Mouse (Mus musculus): ENCODE measurements around the gene Gngt2. TPM values are rescaled to one million over a fixed set of nuclear protein-coding genes. Genes with fewer than 3 reads are reported as not detected.

Gngt2 gene
- total and polyA plus RNA-seq, 2 experiments from 2014 or later = 26.8 to 38.7 TPM

GRCm38 (mm10) chr11:95810828-95811227 is 26.2 kb upstream of the Gngt2 start:
- Histone ChIP-seq H3K4me3 (ENCODE audit: low read depth, low read length) (no peak overlapping the region), H3K4me1 (ENCODE audit: control insufficient read depth, insufficient read depth) (peaks cover 3% of the 10 kb centered on the region; the same call in 1 of the 2 replicates), H3K27ac (ENCODE audit: low read depth) (no peak overlapping the region), H3K9me3 (replicated peaks; ENCODE audit: control insufficient read depth, low read length) (no peaks in the 10 kb centered on the region), H3K9ac (replicated peaks; ENCODE audit: low read depth, low read length) (no peak overlapping the region), H3K4me2 (ENCODE audit: low read depth, low read length) (no peak overlapping the region), H3K27me3 (ENCODE audit: control insufficient read depth, insufficient read depth, low read length) (no peaks in the 10 kb centered on the region), H3K36me3 (replicated peaks; ENCODE audit: control insufficient read depth, insufficient read depth, low read length) (no peaks in the 10 kb centered on the region)
- TF ChIP-seq EP300 (IDR thresholded peaks at IDR 0.05; ENCODE audit: low read depth) (no peak), CTCF (IDR thresholded peaks at IDR 0.05; ENCODE audit: low read depth) (no peak)
- DNase-seq (ENCODE audit: low spot score) = no peak
- no peak for ATAC-seq (ENCODE audit: insufficient read depth, low read depth)
- 64% methylated on average over 7 of the region's 7 CpGs for WGBS

DNA sequence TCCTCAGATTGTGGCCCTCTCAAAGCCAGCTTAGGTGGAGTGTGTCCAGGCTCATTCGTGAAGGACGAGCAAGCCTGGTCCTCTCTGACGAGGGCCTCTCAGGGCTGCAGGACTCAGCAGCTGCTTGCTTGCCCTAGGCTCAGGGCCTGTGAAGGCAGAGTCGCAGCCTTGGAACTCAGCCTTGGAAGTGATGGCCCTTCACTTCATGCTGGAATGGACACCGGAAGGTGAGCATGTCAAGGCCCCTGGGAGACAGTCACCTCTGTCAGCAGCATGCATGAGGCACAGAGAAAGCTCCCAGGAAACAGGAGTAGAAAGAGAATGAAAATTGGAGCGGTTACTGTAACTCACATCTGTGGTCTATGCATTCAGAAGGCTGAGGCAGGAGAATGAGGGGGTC is 25.3 kb upstream of the Gngt2 start:
- Histone ChIP-seq H3K9ac (replicated peaks; ENCODE audit: low read depth, low read length) (no peak overlapping the region), H3K4me3 (ENCODE audit: low read depth, low read length) (no peak overlapping the region), H3K27ac (ENCODE audit: low read depth) (no peak overlapping the region), H3K9me3 (replicated peaks; ENCODE audit: control insufficient read depth, low read length) (no peaks in the 10 kb centered on the region), H3K27me3 (ENCODE audit: control insufficient read depth, insufficient read depth, low read length) (no peaks in the 10 kb centered on the region), H3K4me1 (ENCODE audit: control insufficient read depth, insufficient read depth) (no peaks in the 10 kb centered on the region), H3K4me2 (ENCODE audit: low read depth, low read length) (no peak overlapping the region), H3K36me3 (replicated peaks; ENCODE audit: control insufficient read depth, insufficient read depth, low read length) (no peaks in the 10 kb centered on the region)
- ATAC-seq (ENCODE audit: insufficient read depth, low read depth) (no peak), DNase-seq (ENCODE audit: low spot score) (no peak)
- TF ChIP-seq CTCF (IDR thresholded peaks at IDR 0.05; ENCODE audit: low read depth) = no peak
- no peak for TF ChIP-seq EP300 (IDR thresholded peaks at IDR 0.05; ENCODE audit: low read depth)
- 75% methylated on average over 6 of the region's 6 CpGs for WGBS

DNA sequence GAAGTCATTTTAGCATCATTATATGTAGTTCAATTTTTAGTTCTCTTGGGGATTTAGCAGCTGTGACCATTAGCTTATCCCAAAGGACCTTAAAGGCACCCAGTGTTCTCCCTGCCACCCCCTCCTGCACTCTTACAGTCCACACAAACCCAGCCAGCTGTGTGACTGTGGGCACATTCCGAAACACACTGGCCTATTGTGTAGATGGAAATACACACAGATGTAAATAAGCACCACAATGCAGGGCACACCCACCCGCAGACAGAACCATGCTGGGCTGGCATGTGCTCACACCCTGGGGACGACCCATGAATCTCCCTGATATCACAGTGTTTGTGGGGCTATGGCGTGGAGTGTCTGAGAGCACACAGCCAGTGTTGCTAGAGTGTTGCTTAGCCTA is 24.8 kb upstream of the Gngt2 start:
- WGBS = 69% methylated on average over 4 of the region's 4 CpGs
- ATAC-seq (ENCODE audit: insufficient read depth, low read depth) (no peak), DNase-seq (ENCODE audit: low spot score) (no peak)
- Histone ChIP-seq H3K36me3 (replicated peaks; ENCODE audit: control insufficient read depth, insufficient read depth, low read length) (no peaks in the 10 kb centered on the region), H3K9me3 (replicated peaks; ENCODE audit: control insufficient read depth, low read length) (no peaks in the 10 kb centered on the region), H3K27me3 (ENCODE audit: control insufficient read depth, insufficient read depth, low read length) (no peaks in the 10 kb centered on the region), H3K4me3 (ENCODE audit: low read depth, low read length) (no peak overlapping the region), H3K27ac (ENCODE audit: low read depth) (no peak overlapping the region), H3K9ac (replicated peaks; ENCODE audit: low read depth, low read length) (no peak overlapping the region), H3K4me1 (ENCODE audit: control insufficient read depth, insufficient read depth) (no peaks in the 10 kb centered on the region), H3K4me2 (ENCODE audit: low read depth, low read length) (no peak overlapping the region)
- no peak for TF ChIP-seq EP300 (IDR thresholded peaks at IDR 0.05; ENCODE audit: low read depth)
- no peak for TF ChIP-seq CTCF (IDR thresholded peaks at IDR 0.05; ENCODE audit: low read depth)

GRCm38 (mm10) chr11:95814101-95814500 is 22.9 kb upstream of the Gngt2 start:
- Histone ChIP-seq H3K9ac (replicated peaks; ENCODE audit: low read depth, low read length) (no peak overlapping the region), H3K4me3 (ENCODE audit: low read depth, low read length) (no peak overlapping the region), H3K4me1 (ENCODE audit: control insufficient read depth, insufficient read depth) (no peaks in the 10 kb centered on the region), H3K4me2 (ENCODE audit: low read depth, low read length) (no peak overlapping the region), H3K9me3 (replicated peaks; ENCODE audit: control insufficient read depth, low read length) (no peaks in the 10 kb centered on the region), H3K36me3 (replicated peaks; ENCODE audit: control insufficient read depth, insufficient read depth, low read length) (no peaks in the 10 kb centered on the region), H3K27me3 (ENCODE audit: control insufficient read depth, insufficient read depth, low read length) (no peaks in the 10 kb centered on the region), H3K27ac (ENCODE audit: low read depth) (no peak overlapping the region)
- 83% methylated on average over 2 of the region's 2 CpGs for WGBS
- no peak for TF ChIP-seq EP300 (IDR thresholded peaks at IDR 0.05; ENCODE audit: low read depth)
- DNase-seq (ENCODE audit: low spot score) = no peak
- ATAC-seq (ENCODE audit: insufficient read depth, low read depth) = no peak

- Histone ChIP-seq H3K9me3 (replicated peaks; ENCODE audit: control insufficient read depth, low read length) (no peaks in the 10 kb centered on the region), H3K36me3 (replicated peaks; ENCODE audit: control insufficient read depth, insufficient read depth, low read length) (no peaks in the 10 kb centered on the region), H3K9ac (replicated peaks; ENCODE audit: low read depth, low read length) (no peak overlapping the region), H3K4me3 (ENCODE audit: low read depth, low read length) (no peak overlapping the region), H3K4me1 (ENCODE audit: control insufficient read depth, insufficient read depth) (no peaks in the 10 kb centered on the region), H3K27ac (ENCODE audit: low read depth) (no peak overlapping the region), H3K27me3 (ENCODE audit: control insufficient read depth, insufficient read depth, low read length) (no peaks in the 10 kb centered on the region), H3K4me2 (ENCODE audit: low read depth, low read length) (no peak overlapping the region)
- DNase-seq (ENCODE audit: low spot score) = no peak
- no peak for ATAC-seq (ENCODE audit: insufficient read depth, low read depth)
- WGBS = 57% methylated on average over 5 of the region's 5 CpGs
- TF ChIP-seq EP300 (IDR thresholded peaks at IDR 0.05; ENCODE audit: low read depth) (no peak), CTCF (IDR thresholded peaks at IDR 0.05; ENCODE audit: low read depth) (no peak)
Measured at GRCm38 (mm10) chr11:95814857-95815256, 22.2 kb upstream of the Gngt2 start.

GRCm38 (mm10) chr11:95815412-95815811 is 21.6 kb upstream of the Gngt2 start:
- H3K4me3 ChIP-seq (ENCODE audit: low read depth, low read length) = no peak overlapping the region

More at GRCm38 (mm10) chr11:95815412-95815811, 21.6 kb upstream of the Gngt2 start:
- Histone ChIP-seq H3K4me1 (ENCODE audit: control insufficient read depth, insufficient read depth) (no peaks in the 10 kb centered on the region), H3K4me2 (ENCODE audit: low read depth, low read length) (no peak overlapping the region), H3K27ac (ENCODE audit: low read depth) (no peak overlapping the region), H3K9ac (replicated peaks; ENCODE audit: low read depth, low read length) (no peak overlapping the region), H3K36me3 (replicated peaks; ENCODE audit: control insufficient read depth, insufficient read depth, low read length) (no peaks in the 10 kb centered on the region), H3K27me3 (ENCODE audit: control insufficient read depth, insufficient read depth, low read length) (no peaks in the 10 kb centered on the region), H3K9me3 (replicated peaks; ENCODE audit: control insufficient read depth, low read length) (no peaks in the 10 kb centered on the region)
- ATAC-seq (ENCODE audit: insufficient read depth, low read depth) (no peak), DNase-seq (ENCODE audit: low spot score) (no peak)
- no peak for TF ChIP-seq CTCF (IDR thresholded peaks at IDR 0.05; ENCODE audit: low read depth)
- WGBS = 71% methylated on average over 9 of the region's 9 CpGs

Measured in heart, postnatal 0 days (tissue).